Mouse (Mus musculus) mammary gland, adult 2 months (tissue): ENCODE results near the gene Vat1l. TPM values are rescaled to one million over a fixed set of nuclear protein-coding genes. Genes with fewer than 3 reads are reported as not detected.

ENCODE experiments used
- polyA plus RNA-seq: library from polyadenylated mRNA; depleted of rRNA; stranded (reverse); fragments of >200 nt; gene quantifications from 2 replicates; pipeline ENCODE4 v1.2.3, GENCODE M21; 2012; ENCODE audit warnings: low replicate concordance; rRNA removed

Gene Vat1l
- 4.4 and 7.0 TPM in 2 replicates for polyA plus RNA-seq

GRCm38 (mm10) chr8:114205221-114205901 is at the start of gene Vat1l:
Gene Vat1l (plus strand): TSS chr8:114205612.

GRCm38 (mm10) chr8:114417786-114418185 is 212.4 kb downstream of the Vat1l start, which contains the start of gene Clec3a:
Gene Clec3a (plus strand): TSS chr8:114418086.

Other genes with a start within 250 kb of the Vat1l start
- gene Nudt7, start 72.1 kb upstream of the Vat1l start, polyA plus RNA-seq = 32.3 and 81.2 TPM in 2 replicates
- not detected in 2 replicates for gene Clec3a, start 212.5 kb downstream of the Vat1l start, polyA plus RNA-seq
- 9.4 and 11.8 TPM in 2 replicates for gene Wwox, start 234.0 kb downstream of the Vat1l start, polyA plus RNA-seq